Mouse (Mus musculus): ENCODE results near the gene 4930480E11Rik.
"Not testable (repeated sequence)": the region's sequence is repeated elsewhere in the genome, so short reads cannot be mapped to it uniquely, and the experiment has no call there.

Gene 4930480E11Rik

GRCm38 (mm10) chrX:78369343-78369742, at the start of gene 4930480E11Rik:
Gene 4930480E11Rik (plus strand): TSS chrX:78369643.
- DNase-seq (ENCODE audit: low spot score in 2 of 2): no peak

GRCm38 (mm10) chrX:78403346-78403745, 33.9 kb downstream of the 4930480E11Rik start:
- not testable (repeated sequence) for DNase-seq (ENCODE audit: low spot score in 2 of 2)

Data from spleen, postnatal 36 days (tissue).